Mouse (Mus musculus): Measurements from ENCODE around the gene Cuedc1.

Gene Cuedc1

GRCm38 (mm10) chr11:88241468-88242301 lies 143.8 kb downstream of the Cuedc1 start:
- no peak for DNase-seq

All from right cerebral cortex, adult 18-20 months (tissue).